Mouse (Mus musculus): ENCODE measurements around the gene Ypel2.

The Ypel2 gene

DNA sequence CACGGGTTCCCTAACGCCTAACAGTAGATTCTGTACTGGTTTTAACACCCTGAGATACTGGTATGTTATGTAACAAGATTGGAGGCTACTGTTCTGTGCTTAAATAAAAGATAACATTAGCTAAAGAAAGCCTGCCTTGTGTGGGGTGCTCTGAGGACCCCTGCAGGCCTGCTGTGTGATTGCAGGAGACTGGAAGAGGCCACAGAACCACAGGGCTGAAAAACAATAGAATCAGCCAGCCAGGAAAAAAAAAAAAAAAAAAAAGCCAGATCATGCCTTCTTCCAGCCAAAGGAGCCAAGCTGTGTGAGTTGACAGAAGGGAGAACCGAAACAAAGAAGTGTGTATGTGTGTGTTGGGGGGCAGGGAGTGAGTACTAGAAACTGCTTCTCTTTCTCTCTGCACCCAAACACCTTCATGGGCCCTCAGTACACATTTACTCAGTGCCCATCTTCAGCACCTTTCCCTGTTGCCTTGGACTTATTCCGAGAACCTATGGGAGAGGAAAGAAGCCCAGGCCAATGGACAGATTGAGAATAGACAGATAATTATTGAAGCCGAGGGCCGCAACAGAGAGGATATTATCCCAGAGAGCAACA lies 2.2 kb upstream of the Ypel2 start:
- no peak for DNase-seq (ENCODE audit: low spot score in 2 of 2)

DNA sequence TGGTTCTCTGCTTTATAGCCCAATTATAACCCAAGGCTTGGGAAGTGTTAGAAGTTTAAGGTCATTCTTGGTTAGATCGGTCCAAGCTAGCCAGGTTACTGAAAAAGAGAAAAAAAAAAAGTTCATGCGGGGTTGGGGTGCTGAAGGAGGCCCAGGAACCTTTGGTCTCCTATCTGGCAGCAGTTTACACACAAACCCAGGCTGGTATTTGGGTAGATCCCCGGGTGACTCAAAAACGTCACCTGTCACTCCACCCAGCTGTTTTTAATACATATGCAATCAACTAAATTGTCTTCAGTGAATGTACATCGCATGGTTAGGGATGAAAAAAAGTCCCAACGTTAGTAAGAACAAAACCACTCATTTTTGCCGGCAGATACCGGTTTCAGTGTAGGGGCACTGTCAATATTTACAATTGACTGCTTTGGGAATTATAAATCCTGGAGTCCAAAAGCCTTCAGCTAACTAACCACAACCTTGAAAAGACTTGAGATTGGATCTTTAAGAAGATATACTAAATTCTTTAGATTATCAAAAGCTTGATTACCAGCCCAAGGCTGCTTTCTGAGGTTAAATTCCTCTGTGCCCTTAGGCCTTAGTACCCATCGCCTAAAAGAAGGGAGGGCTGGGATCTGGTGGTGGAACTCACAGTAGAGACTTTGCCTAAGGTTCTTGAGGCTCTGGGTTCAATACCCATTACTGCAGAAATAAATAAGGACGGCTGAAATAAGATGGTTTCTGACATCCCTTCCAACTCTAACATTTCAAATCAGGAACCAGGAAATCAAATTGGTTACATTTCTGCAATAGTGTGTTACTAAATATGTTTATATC lies 1.5 kb upstream of the Ypel2 start:
- no peak for DNase-seq (ENCODE audit: low spot score in 2 of 2)

DNA sequence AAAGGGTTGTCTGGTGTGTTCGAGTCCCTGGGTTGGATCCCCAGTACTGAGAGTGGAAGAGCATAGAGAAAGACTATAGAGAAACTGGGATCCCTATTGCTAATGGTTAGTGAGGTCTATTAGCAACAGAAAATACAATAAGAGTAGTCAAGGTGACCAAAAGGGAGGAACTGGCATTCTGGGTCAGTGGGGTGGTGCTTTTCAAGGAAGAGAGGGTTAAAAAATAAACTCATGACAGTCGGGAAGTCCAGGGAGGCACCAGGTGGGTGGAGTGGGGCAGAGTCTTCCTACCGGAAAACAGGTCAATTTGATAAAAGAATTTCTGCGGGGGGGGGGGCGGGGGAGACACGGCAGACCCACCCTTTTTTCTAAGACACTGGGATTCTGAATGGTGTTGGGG lies 823 bp upstream of the Ypel2 start:
- no peak for DNase-seq (ENCODE audit: low spot score in 2 of 2)

DNA sequence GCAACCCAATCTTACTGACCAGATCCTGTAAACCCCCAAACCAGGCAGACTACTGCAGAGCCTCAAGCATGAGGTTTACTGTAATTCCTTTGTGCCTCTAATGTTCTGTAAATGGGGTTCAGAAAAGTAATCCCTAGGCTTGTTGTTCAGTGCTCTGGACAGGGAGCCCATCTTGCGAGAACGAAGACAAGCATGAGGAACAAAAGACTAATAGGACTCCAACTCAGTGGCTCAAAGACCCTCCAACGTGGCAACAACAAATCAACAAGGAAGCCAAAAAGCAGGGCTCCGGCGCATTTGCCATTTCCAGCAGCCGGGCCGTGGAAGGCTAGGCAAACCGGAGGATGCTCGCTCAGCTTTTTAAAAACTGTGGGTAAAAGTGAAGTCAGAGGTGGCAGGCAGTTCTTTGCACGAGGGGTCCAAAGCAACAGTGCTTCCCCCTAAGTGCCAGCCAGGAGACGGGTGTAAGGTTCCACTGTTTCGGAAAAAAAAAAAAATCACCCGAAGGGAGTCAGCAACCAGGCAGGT lies 982 bp downstream of the Ypel2 start:
- peak in 1 of 2 experiments; percentile 20 for DNase-seq (ENCODE audit: low spot score in 2 of 2)

DNA sequence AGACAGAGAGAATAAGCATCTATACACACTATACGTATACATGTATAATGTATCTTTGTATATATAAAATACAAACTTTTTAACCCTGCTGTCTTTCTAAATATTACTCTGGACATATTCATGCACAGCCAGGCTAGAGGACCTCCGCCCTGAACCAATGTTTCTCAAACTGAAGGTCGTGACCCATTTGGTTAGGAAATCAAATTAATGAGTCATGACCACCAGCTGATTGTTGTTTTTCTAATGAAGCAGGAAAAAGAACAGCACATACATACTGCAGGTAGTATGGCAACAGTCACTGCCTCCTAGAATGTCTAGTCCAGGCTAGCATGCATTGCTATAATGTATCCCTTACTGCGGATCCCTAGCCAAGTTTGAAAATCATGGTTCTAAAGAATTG lies 2.3 kb downstream of the Ypel2 start:
- peak in 1 of 2 experiments; percentile 30 for DNase-seq (ENCODE audit: low spot score in 2 of 2)

DNA sequence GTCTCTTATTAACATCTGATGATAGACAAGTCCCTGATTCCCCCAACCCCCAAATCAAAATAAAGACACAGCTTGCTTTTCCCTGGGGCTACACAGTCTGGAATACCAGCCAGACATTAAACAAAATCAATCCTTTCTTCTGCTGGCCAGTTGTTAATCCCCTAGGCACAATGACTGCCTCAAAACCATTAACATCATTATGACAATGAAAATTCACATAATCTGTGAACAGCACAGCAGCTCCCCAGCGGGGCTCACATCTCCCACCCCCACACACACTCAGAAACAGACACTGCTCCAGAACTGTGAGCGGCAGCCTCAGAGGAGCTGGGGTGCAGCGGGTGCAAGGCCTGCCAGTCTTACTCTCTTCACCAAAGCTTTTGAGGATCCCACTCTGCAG lies 3.2 kb downstream of the Ypel2 start:
- DNase-seq (ENCODE audit: low spot score in 2 of 2): no peak

DNA sequence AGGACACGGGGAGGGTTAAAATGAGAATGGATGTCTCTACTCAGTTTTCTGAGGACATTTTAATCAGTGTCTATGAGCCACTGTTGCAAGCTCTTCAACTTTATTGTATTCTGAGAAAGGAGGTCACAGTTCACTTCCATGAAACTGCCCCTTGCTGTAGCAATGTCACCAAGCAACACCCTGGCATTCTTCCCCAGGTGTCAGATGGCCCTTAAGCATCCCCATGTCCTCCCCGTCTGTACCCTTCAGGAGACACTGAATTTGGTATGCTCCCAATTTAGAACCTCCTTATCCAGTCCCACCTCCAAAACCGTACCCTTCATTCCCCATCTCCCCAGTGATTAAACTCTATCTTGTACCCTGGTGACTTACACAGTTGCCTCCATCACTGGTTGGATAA lies 8.5 kb downstream of the Ypel2 start:
- no peak for DNase-seq (ENCODE audit: low spot score in 2 of 2)

DNA sequence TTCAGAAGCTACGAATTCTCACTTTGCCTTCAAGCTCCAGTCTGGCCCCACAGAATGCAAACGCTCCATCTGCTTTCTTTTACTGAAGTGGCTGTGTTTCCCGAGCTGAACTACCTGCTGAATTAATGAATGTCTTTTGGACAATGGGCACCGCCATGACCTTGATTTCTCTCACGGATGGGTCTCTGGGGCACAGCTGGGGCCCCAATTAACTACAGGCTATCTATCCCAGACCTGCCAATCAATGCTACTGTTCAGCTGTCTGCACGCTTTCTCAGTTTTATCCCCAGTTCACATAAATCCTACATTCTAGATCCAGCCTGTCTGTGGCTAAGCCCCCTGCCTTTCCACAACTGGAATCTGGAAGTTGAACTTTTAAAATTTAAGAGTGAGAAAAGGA lies 10.5 kb downstream of the Ypel2 start:
- no peak for DNase-seq (ENCODE audit: low spot score in 2 of 2)

DNA sequence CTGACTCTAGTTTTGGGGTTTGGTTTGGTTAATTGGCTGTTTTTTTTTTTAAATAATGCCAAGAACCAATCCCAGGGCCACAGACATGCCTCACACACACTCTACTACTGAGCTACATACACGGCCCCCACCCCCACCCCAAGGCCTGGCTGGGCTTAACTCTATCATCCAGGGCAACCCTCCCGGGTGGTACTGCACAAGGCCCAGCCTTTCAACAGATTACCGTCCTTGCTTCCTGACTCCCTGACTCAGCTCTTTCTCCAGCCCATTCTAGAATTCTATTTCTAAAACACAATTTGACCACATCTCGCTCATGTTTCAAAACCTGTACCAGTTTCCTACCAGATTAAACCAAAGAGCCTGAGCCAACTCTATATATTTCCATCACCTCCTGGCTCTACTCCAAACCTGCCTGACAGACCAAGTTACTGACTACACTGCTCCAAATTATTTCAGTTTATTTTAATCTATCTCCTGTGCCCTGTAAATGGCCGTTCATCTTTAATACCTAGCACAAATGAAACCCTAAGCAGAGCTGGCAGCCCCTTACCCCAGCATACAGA lies 12.2 kb downstream of the Ypel2 start:
- DNase-seq (ENCODE audit: low spot score in 2 of 2): no peak

DNA sequence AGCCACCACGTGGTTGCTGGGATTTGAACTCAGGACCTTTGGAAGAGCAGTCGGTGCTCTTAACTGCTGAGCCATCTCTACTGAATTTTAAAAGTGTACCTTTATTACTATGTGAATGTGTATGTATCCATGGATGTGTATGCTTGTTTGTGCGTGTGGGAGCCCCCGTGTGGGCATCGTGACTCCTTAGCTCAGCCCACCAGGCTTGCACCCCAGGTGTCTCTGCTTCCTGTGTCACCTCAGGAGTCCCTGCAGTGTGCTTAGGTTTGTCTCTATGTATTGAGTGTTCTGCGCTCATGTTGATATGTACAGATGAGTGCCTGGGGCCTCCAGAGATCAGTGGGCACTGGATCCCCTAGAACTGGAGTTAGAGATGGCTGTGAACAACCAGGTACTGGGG lies 13.0 kb downstream of the Ypel2 start:
- no peak for DNase-seq (ENCODE audit: low spot score in 2 of 2)

DNA sequence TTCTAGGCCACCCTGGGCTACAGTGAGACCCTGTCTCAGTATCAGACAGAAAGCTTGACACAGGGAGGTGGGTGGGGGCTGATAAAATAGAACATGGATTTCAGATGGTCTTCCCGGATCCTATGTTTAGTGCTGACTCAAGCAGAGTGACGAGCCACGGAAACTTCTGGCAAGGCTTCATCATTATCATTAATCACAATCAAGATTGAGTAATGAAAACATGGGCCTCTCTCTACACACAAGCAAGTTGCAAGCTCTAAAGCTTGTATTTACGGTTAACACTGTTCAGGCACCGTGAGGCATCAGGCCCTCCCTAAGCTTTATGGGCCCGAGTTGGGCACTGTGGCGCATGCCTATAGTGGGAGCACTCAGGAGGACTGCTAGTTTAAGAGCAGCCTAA lies 13.7 kb downstream of the Ypel2 start:
- DNase-seq (ENCODE audit: low spot score in 2 of 2): no peak

DNA sequence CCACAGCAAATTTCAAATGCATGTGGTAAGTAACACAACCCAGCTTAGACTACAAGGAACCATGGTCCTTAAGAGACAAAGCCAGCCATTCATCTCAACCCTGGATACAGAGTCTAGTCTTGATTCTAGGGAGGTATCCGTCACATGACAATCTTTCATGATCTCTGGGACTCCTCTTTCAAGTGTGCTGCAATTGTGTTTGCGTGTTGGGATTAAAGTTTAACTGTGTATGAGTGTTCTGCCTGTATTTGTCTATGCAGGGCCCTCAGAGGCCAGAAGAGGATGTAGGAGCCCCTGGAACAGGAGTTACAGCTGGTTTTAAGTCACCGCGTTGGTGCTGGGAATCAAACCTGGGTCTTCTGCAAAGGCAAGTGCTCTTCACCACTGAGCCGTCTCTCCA lies 16.3 kb downstream of the Ypel2 start:
- DNase-seq (ENCODE audit: low spot score in 2 of 2): no peak

DNA sequence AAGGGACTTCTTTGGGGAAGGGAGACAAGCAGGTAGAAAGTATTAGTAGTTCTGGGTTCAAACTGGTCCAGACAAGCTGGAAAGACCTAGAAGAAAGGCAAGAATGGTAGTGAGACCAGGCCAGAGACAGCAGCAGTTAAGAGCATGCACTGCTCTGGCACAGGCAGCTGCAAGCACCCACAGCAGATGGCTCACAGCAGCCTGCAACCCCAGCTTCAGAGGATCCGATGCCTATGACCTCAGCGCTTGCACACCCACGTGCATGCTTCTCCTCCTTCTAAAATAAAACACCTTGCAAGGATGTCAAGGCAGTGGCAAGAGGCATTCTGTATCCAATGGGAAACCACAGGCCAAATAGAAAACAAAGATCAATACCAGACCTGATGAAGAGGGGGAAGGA lies 19.1 kb downstream of the Ypel2 start:
- DNase-seq (ENCODE audit: low spot score in 2 of 2): no peak

DNA sequence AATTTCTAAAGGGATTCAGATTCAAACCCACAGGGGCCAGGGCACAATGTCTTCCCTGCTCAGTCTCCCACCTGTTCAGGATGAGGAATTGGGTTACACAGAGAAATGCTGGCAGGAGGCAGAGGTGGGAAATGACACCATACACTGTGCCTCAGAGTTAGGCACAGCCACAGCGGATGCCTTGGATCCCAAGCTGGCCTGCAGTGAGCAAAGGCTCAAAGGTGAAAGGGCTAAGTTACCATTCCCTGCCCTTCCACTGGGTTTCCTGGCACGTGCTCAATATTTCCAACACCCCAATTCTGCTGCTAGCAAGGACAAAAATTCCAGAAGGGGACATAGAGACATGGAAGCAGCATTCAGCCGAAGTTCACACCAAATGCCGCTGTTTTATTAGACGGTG lies 20.3 kb downstream of the Ypel2 start:
- DNase-seq (ENCODE audit: low spot score in 2 of 2): no peak

DNA sequence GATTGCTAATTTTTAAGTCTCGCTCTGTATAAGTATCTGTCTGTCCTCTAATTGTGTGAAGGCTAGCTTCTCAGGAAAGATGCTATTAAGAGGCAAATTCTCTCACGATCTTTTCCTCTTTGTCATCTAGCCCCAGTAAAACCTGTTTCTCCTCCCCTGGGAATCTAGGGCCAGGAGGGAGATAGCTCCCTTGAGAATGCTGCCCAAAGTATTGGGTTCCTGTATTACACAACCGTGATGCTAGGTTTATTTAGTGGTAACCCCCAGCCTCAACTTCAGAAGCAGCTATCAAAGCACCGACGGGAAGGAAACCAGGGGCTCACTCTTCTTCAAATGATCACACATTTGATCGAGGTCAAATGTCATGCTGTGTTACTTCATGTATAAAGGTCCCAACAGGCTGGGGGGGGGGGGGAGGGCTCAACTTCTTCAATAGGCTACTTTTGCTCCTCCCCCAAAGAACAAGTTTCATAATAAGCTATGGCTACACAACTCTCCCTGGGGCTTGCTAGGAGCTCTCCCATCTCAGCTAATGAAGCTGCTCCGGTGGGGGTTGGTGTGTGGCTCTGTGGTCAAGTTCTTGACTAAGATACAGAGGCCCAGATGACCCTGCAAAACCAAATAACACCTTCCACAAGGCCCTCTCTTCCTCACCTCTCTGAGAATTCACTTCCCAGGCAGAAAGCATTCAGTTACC lies 22.3 kb downstream of the Ypel2 start:
- DNase-seq (ENCODE audit: low spot score in 2 of 2): no peak

DNA sequence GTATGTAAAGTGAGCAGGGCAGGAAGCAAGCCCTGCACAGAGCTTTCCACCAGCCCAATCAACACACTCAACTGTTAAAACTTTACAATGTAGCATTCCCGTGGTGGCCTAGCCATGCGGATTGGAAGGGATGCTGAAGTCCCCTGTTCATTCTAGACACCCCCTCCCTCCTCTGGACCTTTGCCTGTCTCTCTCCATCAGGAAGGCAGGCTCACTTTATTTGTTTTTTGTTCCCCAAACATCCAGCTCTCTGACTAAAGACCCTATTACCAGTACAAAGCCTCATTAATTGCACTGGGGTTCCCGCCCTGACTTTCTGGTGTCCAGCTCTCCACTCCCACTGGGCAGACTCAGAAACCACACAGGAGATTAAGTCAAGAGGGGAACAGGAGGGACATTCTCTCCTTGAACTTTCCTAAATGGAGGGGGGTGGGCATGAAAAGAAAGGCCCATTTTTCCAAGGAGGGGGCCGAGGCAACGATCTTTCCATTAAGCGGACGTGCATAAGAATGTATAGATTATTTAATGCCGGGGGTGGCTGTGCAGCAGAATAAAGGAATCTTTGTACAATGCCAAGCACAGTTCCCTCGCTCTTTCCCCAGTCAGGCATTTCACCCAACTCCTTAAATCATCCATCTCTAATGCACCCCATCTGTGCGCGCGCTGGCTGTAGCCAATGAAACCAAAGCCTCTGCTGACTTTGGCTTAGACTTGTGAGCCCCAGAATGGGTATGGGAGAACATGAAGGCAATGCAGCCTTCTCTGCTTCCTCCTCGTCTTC lies 24.3 kb downstream of the Ypel2 start:
- no peak for DNase-seq (ENCODE audit: low spot score in 2 of 2)

DNA sequence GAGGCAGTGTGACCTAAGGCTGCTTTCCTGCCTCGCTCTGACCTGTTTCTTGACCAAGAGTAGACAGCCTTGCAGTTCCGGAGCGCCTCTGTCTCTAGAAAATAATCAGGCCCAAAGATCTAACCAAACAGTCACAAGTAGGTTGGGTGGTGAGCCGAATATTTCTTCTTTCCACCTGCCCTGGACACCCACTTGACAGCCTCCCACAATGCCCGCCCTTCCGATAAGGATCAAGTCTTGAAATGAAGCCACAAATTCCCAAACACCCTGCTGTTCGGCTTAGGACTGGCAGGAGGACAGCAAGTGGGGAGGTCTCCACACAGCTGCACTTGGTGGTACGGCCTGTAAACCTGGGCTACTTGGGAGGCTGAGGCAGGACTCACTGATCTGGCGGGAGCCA lies 26.0 kb downstream of the Ypel2 start:
- no peak for DNase-seq (ENCODE audit: low spot score in 2 of 2)

DNA sequence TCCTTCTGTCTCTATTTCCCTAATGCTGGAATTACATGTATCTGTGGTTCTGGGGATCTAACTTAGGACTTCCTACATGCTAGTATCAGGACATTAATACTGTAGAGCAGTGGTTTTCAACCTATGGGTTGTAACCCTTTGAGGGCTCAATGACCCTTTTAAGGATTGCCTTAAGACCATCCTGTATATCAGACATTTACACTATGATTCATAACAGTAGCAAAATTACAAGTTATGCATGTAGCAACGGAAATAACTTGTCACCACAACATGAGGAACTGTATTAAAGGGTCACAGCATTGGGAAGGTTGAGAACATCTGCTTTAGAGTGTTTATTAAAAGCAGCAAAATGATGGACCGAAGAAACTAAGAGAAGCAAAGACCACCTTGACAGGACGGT lies 26.8 kb downstream of the Ypel2 start:
- DNase-seq (ENCODE audit: low spot score in 2 of 2): no peak

DNA sequence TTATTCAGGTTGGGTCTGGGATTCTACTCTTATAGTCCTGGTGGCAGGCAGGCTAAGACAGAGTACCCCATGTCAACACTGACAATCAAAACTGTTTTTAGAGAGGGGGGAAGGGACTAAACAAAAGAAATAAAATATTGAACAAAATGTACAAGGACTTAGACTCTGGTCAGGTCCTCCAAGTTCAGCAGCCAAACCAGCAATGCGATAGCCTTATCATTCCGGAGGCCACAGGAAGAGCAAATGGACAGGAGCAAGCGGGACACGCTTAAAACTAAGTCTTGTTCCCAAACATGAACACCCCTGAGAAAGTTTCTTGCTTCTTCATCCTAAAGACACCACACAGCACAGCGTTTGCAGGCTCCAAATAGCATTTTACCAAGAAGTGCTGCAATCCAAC lies 28.4 kb downstream of the Ypel2 start:
- no peak for DNase-seq (ENCODE audit: low spot score in 2 of 2)

DNA sequence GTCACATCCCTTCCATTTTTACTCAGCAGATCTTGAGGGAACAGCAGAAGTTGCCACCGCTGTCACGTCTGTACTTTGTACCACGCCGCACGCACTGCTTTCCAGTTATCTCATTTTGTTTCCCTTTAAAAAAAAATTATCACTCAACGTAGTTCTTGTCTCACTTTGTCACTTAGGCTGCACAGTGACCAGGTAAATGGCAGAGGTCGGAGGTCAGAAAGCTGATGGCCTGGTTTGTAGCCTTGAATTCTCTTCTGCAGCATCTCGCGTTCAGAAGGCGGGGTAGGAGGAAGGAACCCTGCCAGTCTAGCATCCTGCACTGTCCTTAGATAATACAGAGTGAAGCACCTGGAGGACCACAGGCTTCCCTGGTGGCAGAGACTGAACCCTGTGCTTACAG lies 29.8 kb downstream of the Ypel2 start:
- no peak for DNase-seq (ENCODE audit: low spot score in 2 of 2)

DNA sequence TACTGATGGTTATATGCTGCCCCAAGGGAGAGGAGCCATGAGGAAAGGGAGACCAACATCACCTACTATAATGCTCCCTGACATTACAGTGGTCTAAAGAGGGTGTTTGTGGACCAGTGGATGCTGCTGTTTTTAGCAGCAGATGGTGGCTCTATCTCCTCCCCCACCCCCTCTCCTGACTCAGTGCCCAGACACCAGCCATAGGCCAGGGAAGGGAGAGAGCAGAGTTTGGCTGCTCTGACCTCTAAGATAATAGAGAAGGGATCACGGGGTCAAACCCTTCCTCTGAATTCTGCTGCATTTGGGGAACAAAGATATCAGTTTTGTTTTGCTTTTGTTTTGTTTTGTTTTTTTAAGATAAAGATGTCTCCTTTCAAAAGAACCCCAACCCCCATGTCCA lies 30.5 kb downstream of the Ypel2 start:
- DNase-seq (ENCODE audit: low spot score in 2 of 2): no peak

DNA sequence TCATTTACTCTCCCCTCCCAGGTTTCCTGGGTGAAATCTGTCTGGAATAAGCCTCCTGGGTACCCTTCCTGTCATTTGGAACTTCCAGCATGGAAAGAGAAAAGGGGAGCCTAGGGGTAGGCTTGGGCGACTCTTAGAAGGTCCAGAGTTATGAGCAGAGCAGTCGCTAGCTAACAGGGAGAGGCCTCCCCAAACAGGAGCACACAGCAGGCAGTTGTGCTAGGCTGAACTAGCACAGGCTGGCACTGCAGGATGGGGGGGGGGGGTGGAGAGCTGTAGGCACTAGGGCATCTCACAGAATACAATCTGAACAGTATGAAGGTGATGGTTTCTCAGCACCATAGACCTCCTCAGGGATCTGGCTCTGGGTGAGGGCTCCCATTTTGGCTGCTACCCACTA lies 31.1 kb downstream of the Ypel2 start:
- DNase-seq (ENCODE audit: low spot score in 2 of 2): no peak

Measured in urinary bladder, adult 18-20 months (tissue).